Mouse (Mus musculus): ENCODE results near the gene Olfr156. TPM values are rescaled to one million over a fixed set of nuclear protein-coding genes. Genes with fewer than 3 reads are reported as not detected.
A peak's percentile ranks its signal among the peaks of the same experiment; 100 is the strongest.

Gene Olfr156
- 0.18 and 0.20 TPM in 2 replicates for polyA plus RNA-seq (2015; fragmentation: Nextera tagmentation; extraction: Ambion mirVana)

DNA sequence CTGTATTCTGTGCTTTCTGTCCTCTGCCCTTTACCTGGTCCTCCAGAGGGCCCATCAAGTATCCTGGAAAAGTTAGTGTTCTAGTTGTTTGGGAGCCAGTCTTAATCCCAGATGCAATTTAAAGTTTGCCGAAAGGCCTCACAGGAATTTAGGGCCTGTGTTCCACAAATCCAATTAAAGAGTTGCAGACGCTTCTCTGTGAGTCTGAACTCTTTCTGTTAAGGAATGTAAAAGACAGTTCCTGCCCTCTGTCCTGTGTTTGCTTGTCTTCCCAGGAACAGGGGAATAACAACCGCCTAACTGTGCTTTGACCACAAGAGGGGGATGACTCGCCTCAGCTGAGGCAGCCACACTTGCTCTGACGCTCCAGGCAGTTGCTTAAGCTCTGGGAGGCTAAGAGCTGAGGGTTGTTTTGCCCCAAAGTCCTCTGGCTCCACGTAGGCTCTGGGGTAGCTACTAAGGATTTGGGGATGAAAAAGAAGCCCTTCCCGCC is at the start of gene Olfr156:
Gene Olfr156 (minus strand): TSS at position 51 of the 493 bp plus-strand sequence.
- no peak within 1 kb of the TSS for H3K27ac ChIP-seq
- WGBS, result 10% methylated on average over 7 of the region's 7 CpGs

DNA sequence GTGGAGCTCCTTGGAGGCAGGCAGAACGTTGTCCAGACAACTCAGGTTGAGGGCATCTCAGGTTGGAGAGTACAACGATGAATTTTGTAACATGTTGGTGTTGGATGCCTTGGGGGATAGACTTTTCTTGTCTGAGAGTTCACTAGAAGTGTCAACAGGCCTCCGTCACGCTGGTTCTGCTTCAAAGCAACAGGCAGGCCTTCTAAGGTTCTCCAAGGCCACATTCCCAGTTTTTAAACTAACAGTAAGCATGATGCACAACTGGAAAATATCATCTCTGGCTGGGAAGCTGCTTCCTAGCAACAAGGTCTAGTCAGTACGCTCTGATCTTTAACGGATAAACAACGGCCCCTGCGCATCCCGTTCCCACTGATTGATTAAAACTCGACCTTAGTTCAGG is 46.1 kb upstream of the Olfr156 start:
- no peak overlapping the region for H3K4me2 ChIP-seq (replicated peaks)
- no peaks in the 10 kb centered on the region for H3K36me3 ChIP-seq
- no peaks in the 10 kb centered on the region for H3K27me3 ChIP-seq
- no peak overlapping the region for H3K9ac ChIP-seq
- no peak overlapping the region for H3K4me3 ChIP-seq
- peaks cover 7% of the 10 kb centered on the region; the same call in 1 of the 2 replicates for H3K9me3 ChIP-seq
- H3K27ac ChIP-seq, result no peak overlapping the region
- H3K4me1 ChIP-seq, result 0 out of 2 replicates have a peak, but pooled peaks cover 3% of the 10 kb centered on the region
- ATAC-seq (ENCODE audit: low FRiP score, low read depth), result no peak
- WGBS, result 81% methylated on average over 10 of the region's 10 CpGs

More for the DNA sequence above, at the start of gene Olfr156:
- Histone ChIP-seq H3K4me3 (no peak within 1 kb of the TSS), H3K4me1 (0 out of 2 replicates have a peak, but pooled peaks cover 7% of the 10 kb centered on the region), H3K9ac (no peak within 1 kb of the TSS), H3K9me3 (no peaks in the 10 kb centered on the region), H3K36me3 (no peaks in the 10 kb centered on the region), H3K27me3 (no peaks in the 10 kb centered on the region), H3K4me2 (replicated peaks) (no peak within 1 kb of the TSS)
- peak; percentile 61; the same call in 1 of the 2 replicates for ATAC-seq (ENCODE audit: low FRiP score, low read depth)

DNA sequence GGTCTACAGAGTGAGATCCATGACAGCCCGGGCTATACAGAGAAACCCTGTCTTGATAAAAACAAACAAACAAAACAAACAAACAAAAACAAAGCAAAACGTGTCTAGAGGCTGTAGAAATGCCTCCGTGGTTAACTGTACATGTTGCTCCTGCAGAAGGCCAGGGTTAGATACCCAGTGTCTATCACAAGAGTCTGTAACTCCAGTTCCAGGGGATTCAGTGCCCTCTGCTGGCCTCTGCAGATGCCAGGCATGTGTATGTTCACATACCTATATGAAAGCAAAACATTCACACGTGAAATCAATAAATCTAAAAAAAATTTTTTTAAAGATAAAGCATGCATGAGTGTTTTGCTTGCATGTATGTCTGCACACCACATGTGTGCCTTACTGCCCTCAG is 39.6 kb upstream of the Olfr156 start:
- no peak overlapping the region for H3K4me2 ChIP-seq (replicated peaks)
- H3K36me3 ChIP-seq, result no peaks in the 10 kb centered on the region
- H3K27me3 ChIP-seq, result no peaks in the 10 kb centered on the region
- 68% methylated on average over 4 of the region's 4 CpGs for WGBS
- H3K9me3 ChIP-seq, result no peaks in the 10 kb centered on the region
- no peak overlapping the region for H3K9ac ChIP-seq
- H3K4me3 ChIP-seq, result no peak overlapping the region
- H3K27ac ChIP-seq, result no peak overlapping the region
- peaks cover 6% of the 10 kb centered on the region for H3K4me1 ChIP-seq
- ATAC-seq (ENCODE audit: low FRiP score, low read depth), result no peak

DNA sequence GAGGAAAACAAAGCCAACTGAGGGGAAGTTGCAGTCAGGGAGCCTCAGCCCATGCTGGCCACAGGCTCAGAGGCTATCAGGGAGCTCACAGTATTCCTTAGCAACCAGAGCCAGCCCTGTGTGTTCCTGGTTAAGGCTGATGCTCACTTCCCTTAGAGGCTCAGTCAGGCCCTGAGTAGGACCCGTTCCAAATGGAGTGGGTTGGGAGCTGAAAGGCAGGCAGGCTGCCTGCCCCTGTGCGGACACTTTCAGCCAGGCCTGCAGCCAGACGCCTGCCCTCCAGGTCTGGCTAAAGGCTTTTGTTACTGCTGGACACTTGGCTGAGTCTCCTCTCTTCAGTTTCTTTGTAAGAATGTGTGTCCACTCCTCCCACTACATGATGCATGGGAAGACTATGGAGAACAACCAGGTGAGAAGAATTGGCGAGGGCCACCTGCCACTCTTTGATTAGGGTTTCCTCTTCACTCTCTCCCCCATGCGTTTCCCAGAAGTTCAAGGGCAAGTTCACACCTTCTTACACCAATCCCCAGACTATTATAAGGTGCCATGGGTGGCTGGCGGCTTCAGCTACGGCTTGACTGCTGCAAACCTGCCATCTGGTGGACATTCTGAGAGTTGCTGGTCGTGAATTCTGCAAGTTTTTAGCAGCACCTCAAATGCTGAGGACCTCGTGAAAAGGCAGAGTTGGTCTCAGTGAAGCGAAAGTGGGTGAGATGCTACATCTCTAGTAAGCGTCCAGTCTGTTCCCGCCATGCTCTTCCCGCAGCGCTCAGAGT is 37.2 kb upstream of the Olfr156 start:
- H3K27ac ChIP-seq, result no peak overlapping the region; the same call in 1 of the 2 replicates
- 16% methylated on average over 14 of the region's 14 CpGs for WGBS
- peak overlapping the region; percentile 25; the same call in 1 of the 2 replicates for H3K4me2 ChIP-seq (replicated peaks)
- 0 out of 2 replicates have a peak overlapping the region, but pooled peaks have one; percentile 25 for H3K9ac ChIP-seq
- peaks cover 6% of the 10 kb centered on the region for H3K4me1 ChIP-seq
- no peak overlapping the region for H3K4me3 ChIP-seq
- no peaks in the 10 kb centered on the region for H3K27me3 ChIP-seq
- no peaks in the 10 kb centered on the region for H3K36me3 ChIP-seq
- no peaks in the 10 kb centered on the region for H3K9me3 ChIP-seq
- ATAC-seq (ENCODE audit: low FRiP score, low read depth), result no peak

DNA sequence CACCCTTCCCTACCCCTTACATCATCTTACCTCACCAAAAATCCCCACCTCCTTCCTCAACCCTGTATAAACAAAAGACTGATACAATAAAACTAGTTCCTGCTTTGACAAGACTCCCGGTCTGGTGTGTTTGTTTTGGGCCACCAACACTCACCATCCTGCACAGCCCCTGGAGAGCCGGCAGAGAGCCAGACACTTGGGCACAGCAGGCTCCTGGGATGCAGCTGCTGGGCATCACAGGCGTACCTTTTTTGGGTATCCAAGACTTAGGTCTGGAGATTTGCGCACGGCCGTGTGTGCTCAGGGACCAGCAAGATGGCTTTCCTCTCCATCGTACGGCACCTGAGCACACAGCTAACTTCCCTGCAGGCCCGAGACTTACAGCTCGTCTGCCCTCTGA is 36.2 kb upstream of the Olfr156 start:
- WGBS, result 78% methylated on average over 10 of the region's 10 CpGs

DNA sequence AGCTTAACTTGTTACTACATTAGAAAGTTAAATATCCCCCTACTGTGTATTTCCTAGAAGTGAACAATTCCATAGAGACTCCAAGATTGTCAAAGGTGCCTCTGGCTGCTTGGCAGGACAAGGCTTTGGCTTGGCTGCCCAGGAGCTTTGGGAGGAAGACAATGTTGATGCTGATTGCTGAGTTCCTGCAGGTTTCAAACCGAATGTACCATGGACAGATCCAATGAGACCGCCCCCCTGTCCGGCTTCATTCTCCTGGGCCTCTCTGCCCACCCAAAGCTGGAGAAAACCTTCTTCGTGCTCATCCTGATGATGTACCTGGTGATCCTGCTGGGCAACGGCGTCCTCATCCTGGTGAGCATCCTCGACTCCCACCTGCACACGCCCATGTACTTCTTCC is 30.4 kb upstream of the Olfr156 start:
- H3K4me1 ChIP-seq, result no peaks in the 10 kb centered on the region
- H3K27me3 ChIP-seq, result no peaks in the 10 kb centered on the region
- no peaks in the 10 kb centered on the region for H3K36me3 ChIP-seq
- no peak overlapping the region for H3K27ac ChIP-seq
- 72% methylated on average over 8 of the region's 8 CpGs for WGBS
- H3K4me3 ChIP-seq, result no peak overlapping the region
- no peaks in the 10 kb centered on the region for H3K9me3 ChIP-seq
- no peak for ATAC-seq (ENCODE audit: low FRiP score, low read depth)
- H3K9ac ChIP-seq, result no peak overlapping the region
- H3K4me2 ChIP-seq (replicated peaks), result no peak overlapping the region

More for the DNA sequence above, 36.2 kb upstream of the Olfr156 start:
- H3K27ac ChIP-seq, result no peak overlapping the region
- no peaks in the 10 kb centered on the region for H3K27me3 ChIP-seq
- no peaks in the 10 kb centered on the region for H3K9me3 ChIP-seq
- peaks cover 6% of the 10 kb centered on the region for H3K4me1 ChIP-seq
- H3K4me3 ChIP-seq, result no peak overlapping the region
- ATAC-seq (ENCODE audit: low FRiP score, low read depth), result no peak
- no peak overlapping the region for H3K9ac ChIP-seq
- no peaks in the 10 kb centered on the region for H3K36me3 ChIP-seq
- H3K4me2 ChIP-seq (replicated peaks), result no peak overlapping the region

DNA sequence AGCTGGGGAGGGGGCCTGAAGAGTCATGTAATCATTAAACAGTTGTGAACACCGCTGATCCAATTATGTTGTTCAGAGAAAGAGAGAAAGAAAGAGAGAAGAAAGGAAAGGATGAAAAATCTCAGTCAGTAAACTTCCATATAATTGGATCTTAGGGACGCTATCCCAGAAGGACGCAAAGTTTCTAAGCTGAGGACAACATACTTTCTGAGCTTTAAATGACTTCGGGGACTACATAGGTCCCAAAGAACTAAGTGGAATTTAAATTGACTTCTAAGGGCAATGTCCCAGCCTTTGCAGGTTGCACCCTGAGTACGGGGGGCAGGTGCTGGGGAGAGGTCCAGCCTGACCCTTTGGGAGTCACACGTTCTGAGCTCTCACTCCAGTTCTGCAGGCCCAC is 27.6 kb upstream of the Olfr156 start, which contains the start of gene Olfr155:
Gene Olfr155 (plus strand): TSS at position 301 of the 400 bp plus-strand sequence.
- H3K4me3 ChIP-seq, result no peak within 1 kb of the TSS
- no peaks in the 10 kb centered on the region for H3K27me3 ChIP-seq
- H3K9ac ChIP-seq, result no peak within 1 kb of the TSS
- H3K9me3 ChIP-seq, result no peaks in the 10 kb centered on the region
- no peaks in the 10 kb centered on the region for H3K4me1 ChIP-seq
- WGBS, result 84% methylated on average over 6 of the region's 6 CpGs
- no peak within 1 kb of the TSS for H3K4me2 ChIP-seq (replicated peaks)
- H3K27ac ChIP-seq, result no peak within 1 kb of the TSS
- no peaks in the 10 kb centered on the region for H3K36me3 ChIP-seq
- no peak for ATAC-seq (ENCODE audit: low FRiP score, low read depth)

DNA sequence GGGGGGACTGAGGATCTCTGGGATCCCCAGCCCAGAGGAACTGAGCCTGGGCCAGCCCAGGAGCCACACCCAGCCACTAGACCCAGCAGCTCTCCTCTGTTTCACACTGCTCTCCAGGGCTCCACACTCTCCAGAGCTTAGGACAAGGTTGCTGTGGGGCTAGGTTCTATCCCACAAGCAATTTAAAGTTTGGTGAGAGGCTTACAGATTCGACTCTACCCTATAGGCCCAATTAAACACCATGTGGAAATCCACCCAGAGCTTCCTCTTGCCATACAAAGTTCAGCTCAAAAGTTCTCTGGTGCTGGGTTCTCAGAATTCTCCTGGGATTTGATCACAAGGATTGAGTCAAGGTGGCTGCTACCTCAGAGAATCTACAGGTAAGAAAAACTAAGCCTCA is 16.4 kb upstream of the Olfr156 start, which contains the start of gene Olfr157:
Gene Olfr157 (minus strand): TSS at position 101 of the 400 bp plus-strand sequence.
- 69% methylated on average over 1 of the region's 1 CpGs for WGBS
- Histone ChIP-seq H3K9me3 (no peaks in the 10 kb centered on the region), H3K4me3 (no peak within 1 kb of the TSS), H3K9ac (no peak within 1 kb of the TSS), H3K4me1 (no peaks in the 10 kb centered on the region), H3K27ac (no peak within 1 kb of the TSS), H3K27me3 (no peaks in the 10 kb centered on the region), H3K4me2 (replicated peaks) (no peak within 1 kb of the TSS), H3K36me3 (no peaks in the 10 kb centered on the region)
- ATAC-seq (ENCODE audit: low FRiP score, low read depth), result no peak

DNA sequence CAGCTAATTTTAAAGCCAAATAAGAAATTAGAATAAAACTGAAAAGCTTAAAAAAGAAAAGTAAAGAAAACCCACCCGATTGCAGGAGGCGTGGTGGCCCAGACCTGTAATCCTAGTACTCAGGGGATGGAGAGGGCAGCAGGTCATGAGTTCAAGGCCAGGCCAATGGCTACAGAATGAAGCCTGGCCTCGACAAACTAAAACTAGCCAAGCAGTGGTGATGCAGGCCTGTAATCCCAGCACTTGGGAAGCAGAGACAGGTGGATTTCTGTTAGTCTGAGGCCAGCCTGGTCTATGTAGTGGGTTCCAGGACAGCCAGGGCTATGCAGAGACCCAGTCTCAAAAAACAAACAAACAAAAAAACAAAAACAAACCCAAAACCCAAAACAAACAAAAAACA is 14.6 kb upstream of the Olfr156 start:
- Histone ChIP-seq H3K27me3 (no peaks in the 10 kb centered on the region), H3K27ac (no peak overlapping the region), H3K9me3 (no peaks in the 10 kb centered on the region), H3K9ac (no peak overlapping the region), H3K4me2 (replicated peaks) (no peak overlapping the region), H3K4me1 (no peaks in the 10 kb centered on the region), H3K36me3 (no peaks in the 10 kb centered on the region), H3K4me3 (no peak overlapping the region)
- 62% methylated on average over 3 of the region's 3 CpGs for WGBS
- ATAC-seq (ENCODE audit: low FRiP score, low read depth), result no peak

DNA sequence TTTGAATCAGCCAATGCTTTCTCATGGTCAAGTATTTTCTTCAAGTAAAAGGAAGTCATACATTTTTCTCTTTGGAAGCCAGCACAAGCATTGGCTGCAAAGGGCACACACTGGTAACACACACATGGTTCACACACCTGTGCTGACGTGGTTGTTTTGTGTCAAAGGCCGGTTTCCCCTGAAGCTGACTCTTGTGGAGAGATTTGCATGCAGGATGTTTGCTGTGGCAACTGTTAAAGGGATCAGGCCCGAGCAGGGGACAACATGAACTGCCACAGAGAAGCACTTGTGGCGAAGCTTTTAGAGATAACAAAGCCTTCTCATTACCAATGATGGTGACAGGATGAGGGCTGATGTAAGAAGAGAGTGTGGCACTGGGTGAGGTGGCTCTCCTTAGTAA is 11.1 kb upstream of the Olfr156 start:
- Histone ChIP-seq H3K4me1 (no peaks in the 10 kb centered on the region), H3K36me3 (no peaks in the 10 kb centered on the region), H3K27me3 (no peaks in the 10 kb centered on the region), H3K9ac (no peak overlapping the region), H3K27ac (no peak overlapping the region), H3K4me3 (no peak overlapping the region), H3K9me3 (no peaks in the 10 kb centered on the region), H3K4me2 (replicated peaks) (no peak overlapping the region)
- no peak for ATAC-seq (ENCODE audit: low FRiP score, low read depth)
- 69% methylated on average over 4 of the region's 4 CpGs for WGBS

DNA sequence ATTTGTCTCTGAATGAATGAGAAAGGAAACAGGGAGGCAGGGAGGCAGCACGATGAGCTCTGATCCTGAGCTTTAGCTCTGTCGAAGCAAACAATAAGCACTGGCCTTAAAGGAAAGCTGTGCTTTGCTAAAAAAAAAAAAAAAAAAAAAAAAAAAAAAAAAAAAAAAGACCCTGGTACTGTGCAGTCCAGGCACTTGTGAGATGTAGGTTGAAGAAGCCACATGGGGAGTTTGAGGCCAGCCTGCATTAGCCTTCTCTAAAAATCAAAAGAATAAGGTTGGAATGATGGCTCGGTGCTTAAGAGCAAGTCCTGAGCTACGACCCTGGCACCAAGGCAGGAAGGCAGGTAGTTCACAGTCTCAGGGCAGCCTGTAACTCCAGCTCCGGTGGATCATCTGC is 10.1 kb upstream of the Olfr156 start:
- H3K4me1 ChIP-seq, result no peaks in the 10 kb centered on the region
- 69% methylated on average over 5 of the region's 5 CpGs for WGBS
- H3K4me3 ChIP-seq, result no peak overlapping the region
- no peak overlapping the region for H3K27ac ChIP-seq
- no peak overlapping the region for H3K4me2 ChIP-seq (replicated peaks)
- no peak overlapping the region for H3K9ac ChIP-seq
- no peak for ATAC-seq (ENCODE audit: low FRiP score, low read depth)
- no peaks in the 10 kb centered on the region for H3K36me3 ChIP-seq
- H3K9me3 ChIP-seq, result no peaks in the 10 kb centered on the region
- no peaks in the 10 kb centered on the region for H3K27me3 ChIP-seq

DNA sequence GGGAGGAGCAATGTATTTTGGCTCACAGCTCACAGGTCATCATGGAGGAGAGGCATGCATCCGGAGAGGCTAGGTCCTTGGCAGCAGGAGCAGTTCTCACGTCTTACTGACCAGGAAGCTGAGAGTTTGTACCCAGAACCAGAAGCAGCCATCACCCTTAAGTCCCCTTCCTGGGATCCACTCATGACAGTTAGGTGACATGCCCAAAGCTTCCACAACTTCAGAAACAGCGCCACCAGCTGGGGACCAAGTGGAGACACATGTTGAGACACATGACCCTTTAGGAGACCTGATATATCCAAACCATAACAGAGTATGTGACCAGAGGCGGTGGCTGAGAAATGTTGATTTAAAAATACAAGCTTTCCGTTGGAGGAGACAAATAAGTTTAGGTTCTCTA is 8.3 kb upstream of the Olfr156 start:
- no peak overlapping the region for H3K4me3 ChIP-seq
- no peak overlapping the region for H3K9ac ChIP-seq
- no peaks in the 10 kb centered on the region for H3K27me3 ChIP-seq
- WGBS, result 64% methylated on average over 5 of the region's 5 CpGs
- ATAC-seq (ENCODE audit: low FRiP score, low read depth), result no peak
- no peaks in the 10 kb centered on the region for H3K9me3 ChIP-seq
- H3K4me2 ChIP-seq (replicated peaks), result no peak overlapping the region
- H3K27ac ChIP-seq, result no peak overlapping the region
- H3K36me3 ChIP-seq, result no peaks in the 10 kb centered on the region
- 0 out of 2 replicates have a peak, but pooled peaks cover 4% of the 10 kb centered on the region for H3K4me1 ChIP-seq
